Mouse (Mus musculus): ENCODE results near the gene Anapc5.

The Anapc5 gene

GRCm38 (mm10) chr5:122767283-122767682 lies 53.9 kb downstream of the Anapc5 start:
- DNase-seq, result no peak

- DNase-seq, result peak; percentile 59
These were observed 57.1 kb downstream of the Anapc5 start for GRCm38 (mm10) chr5:122764032-122764464.

GRCm38 (mm10) chr5:122763271-122764031 lies 57.7 kb downstream of the Anapc5 start:
- DNase-seq, result peak; percentile 34

GRCm38 (mm10) chr5:122756680-122757079 lies 64.5 kb downstream of the Anapc5 start:
- no peak for DNase-seq

GRCm38 (mm10) chr5:122756144-122756543 lies 65.0 kb downstream of the Anapc5 start:
- no peak for DNase-seq

GRCm38 (mm10) chr5:122755620-122756019 lies 65.5 kb downstream of the Anapc5 start:
- DNase-seq, result no peak

- no peak for DNase-seq
These were observed 66.7 kb downstream of the Anapc5 start for GRCm38 (mm10) chr5:122754477-122754876.

- peak; percentile 80 for DNase-seq
These were observed 73.2 kb downstream of the Anapc5 start for GRCm38 (mm10) chr5:122747950-122748349.

- no peak for DNase-seq
These were observed 77.2 kb downstream of the Anapc5 start for GRCm38 (mm10) chr5:122743880-122744422.
